Mouse (Mus musculus) lung, postnatal 0 days (tissue): ENCODE measurements around the gene Stam. TPM values are rescaled to one million over a fixed set of nuclear protein-coding genes. Genes with fewer than 3 reads are reported as not detected.
A peak's percentile ranks its signal among the peaks of the same experiment; 100 is the strongest.

Source experiments
- ATAC-seq: fragments of 200-750 bp; cut with Nextera tagmentation; 2 replicates; pipeline ENCODE4 v1.8.0; 2017; ENCODE audit warnings: moderate library complexity
- DNase-seq: peaks from one replicate; pipeline ENCODE4 v3.0.0-alpha.2; 2016; ENCODE audit warnings: low spot score
- H3K27ac ChIP-seq: fragments of 300-500 bp; sonication (generic); 2 replicates; pipeline ENCODE4 v1.5.1; 2014; ENCODE audit warnings: antibody characterized with exemption, mild to moderate bottlenecking, low read length, mixed read lengths
- H3K27me3 ChIP-seq: fragments of 300-500 bp; sonication (generic); replicated peaks from 2 replicates; pipeline ENCODE4 v1.6.1; 2014; ENCODE audit warnings: low read length, mixed read lengths; ENCODE audit not compliant: insufficient read depth
- H3K36me3 ChIP-seq: fragments of 300-500 bp; sonication (generic); 2 replicates; pipeline ENCODE4 v1.6.1; 2014; ENCODE audit warnings: low read length, mixed read lengths; ENCODE audit not compliant: insufficient read depth
- H3K4me1 ChIP-seq: fragments of 300-500 bp; sonication (generic); 2 replicates; pipeline ENCODE4 v1.6.1; 2014; ENCODE audit warnings: antibody characterized with exemption, low read depth, low read length, mixed read lengths; ENCODE audit not compliant: insufficient read depth
- H3K4me2 ChIP-seq: fragments of 300-500 bp; sonication (generic); replicated peaks from 2 replicates; pipeline ENCODE4 v1.6.1; 2014; ENCODE audit warnings: low read depth, mild to moderate bottlenecking, low read length, moderate library complexity, mixed read lengths
- H3K4me3 ChIP-seq: fragments of 300-500 bp; sonication (generic); 2 replicates; pipeline ENCODE4 v1.5.1; 2014; ENCODE audit warnings: low read depth, low read length
- H3K9ac ChIP-seq: fragments of 300-500 bp; sonication (generic); replicated peaks from 2 replicates; pipeline ENCODE4 v1.6.1; 2014; ENCODE audit warnings: low read depth, mild to moderate bottlenecking
- H3K9me3 ChIP-seq: fragments of 300-500 bp; sonication (generic); 2 replicates; pipeline ENCODE4 v1.6.1; 2016; ENCODE audit warnings: low read length, mixed read lengths
- CTCF ChIP-seq: IDR thresholded peaks from 2 replicates; pipeline ENCODE4 v1.5.1; 2016; ENCODE audit warnings: antibody characterized with exemption, mild to moderate bottlenecking
- EP300 ChIP-seq: IDR thresholded peaks from 2 replicates; pipeline ENCODE4 v1.6.1; 2016; ENCODE audit warnings: antibody characterized with exemption, mild to moderate bottlenecking, control low read depth
- WGBS: fragments of 180-500 bp; shearing (Covaris S2); extraction: QIAGEN DNeasy Blood & Tissue Kit; methylation state at CpG from one replicate; pipeline ENCODE4 v1.1.7; 2014; 5-methylcytosine and 5-hydroxymethylcytosine counted together
- polyA plus RNA-seq: library from polyadenylated mRNA; unstranded; fragments of >200 nt; fragmentation: Nextera tagmentation; extraction: Ambion mirVana; gene quantifications from 2 replicates; pipeline ENCODE4 v1.2.1, GENCODE M21; 2015

The Stam gene
- polyA plus RNA-seq, 1 experiment from 2014 or later = 46.7 TPM

GRCm38 (mm10) chr2:14159047-14159446 is 85.1 kb downstream of the Stam start:
- H3K4me3 ChIP-seq = no peak overlapping the region
- no peak for ATAC-seq
- 79% methylated on average over 3 of the region's 3 CpGs for WGBS
- no peak overlapping the region for H3K4me2 ChIP-seq
- H3K36me3 ChIP-seq = no peaks in the 10 kb centered on the region
- no peak overlapping the region for H3K9ac ChIP-seq
- H3K9me3 ChIP-seq = no peaks in the 10 kb centered on the region
- TF ChIP-seq CTCF = no peak
- no peak for TF ChIP-seq EP300
- no peak overlapping the region for H3K27ac ChIP-seq
- H3K4me1 ChIP-seq = no peaks in the 10 kb centered on the region
- no peaks in the 10 kb centered on the region for H3K27me3 ChIP-seq
- no peak for DNase-seq

- DNase-seq = peak; percentile 34
- Histone ChIP-seq H3K9me3 (no peaks in the 10 kb centered on the region), H3K27me3 (no peaks in the 10 kb centered on the region), H3K4me3 (no peak overlapping the region), H3K27ac (no peak overlapping the region), H3K4me2 (no peak overlapping the region), H3K4me1 (no peaks in the 10 kb centered on the region), H3K9ac (no peak overlapping the region), H3K36me3 (no peaks in the 10 kb centered on the region)
- TF ChIP-seq CTCF (peak; percentile 39), EP300 (no peak)
- ATAC-seq = no peak
- 73% methylated on average over 2 of the region's 2 CpGs for WGBS
Observed at GRCm38 (mm10) chr2:14159756-14160155, 85.9 kb downstream of the Stam start.

- no peaks in the 10 kb centered on the region for H3K9me3 ChIP-seq
- DNase-seq (peak; percentile 32), ATAC-seq (no peak)
- WGBS = 53% methylated on average over 5 of the region's 5 CpGs
- H3K27ac ChIP-seq = no peak overlapping the region
- no peak for TF ChIP-seq CTCF
- no peak for TF ChIP-seq EP300
- H3K36me3 ChIP-seq = no peaks in the 10 kb centered on the region
- no peak overlapping the region for H3K4me2 ChIP-seq
- H3K27me3 ChIP-seq = no peaks in the 10 kb centered on the region
- H3K4me3 ChIP-seq = no peak overlapping the region
- no peak overlapping the region for H3K9ac ChIP-seq
- H3K4me1 ChIP-seq = no peaks in the 10 kb centered on the region
Observed at GRCm38 (mm10) chr2:14164459-14165030, 90.6 kb downstream of the Stam start.

- H3K4me2 ChIP-seq = no peak overlapping the region
- no peak overlapping the region for H3K27ac ChIP-seq
Observed at GRCm38 (mm10) chr2:14165066-14165465, 91.2 kb downstream of the Stam start.

GRCm38 (mm10) chr2:14165618-14166344 is 91.9 kb downstream of the Stam start:
- no peak overlapping the region for H3K4me2 ChIP-seq
- 50% methylated on average over 3 of the region's 3 CpGs for WGBS
- no peaks in the 10 kb centered on the region for H3K36me3 ChIP-seq
- H3K4me3 ChIP-seq = no peak overlapping the region
- no peaks in the 10 kb centered on the region for H3K4me1 ChIP-seq
- H3K27me3 ChIP-seq = no peaks in the 10 kb centered on the region
- DNase-seq (peak; percentile 58), ATAC-seq (peak; percentile 87)
- no peak overlapping the region for H3K27ac ChIP-seq
- no peaks in the 10 kb centered on the region for H3K9me3 ChIP-seq
- no peak overlapping the region for H3K9ac ChIP-seq
- TF ChIP-seq EP300 (peak; percentile 51; the same call in 1 of the 2 replicates), CTCF (no peak)

More at GRCm38 (mm10) chr2:14165066-14165465, 91.2 kb downstream of the Stam start:
- no peak for TF ChIP-seq CTCF
- no peak for TF ChIP-seq EP300
- no peaks in the 10 kb centered on the region for H3K27me3 ChIP-seq
- H3K9me3 ChIP-seq = no peaks in the 10 kb centered on the region
- ATAC-seq (no peak), DNase-seq (no peak)
- H3K36me3 ChIP-seq = no peaks in the 10 kb centered on the region
- no peak overlapping the region for H3K9ac ChIP-seq
- 65% methylated on average over 2 of the region's 2 CpGs for WGBS
- no peak overlapping the region for H3K4me3 ChIP-seq
- no peaks in the 10 kb centered on the region for H3K4me1 ChIP-seq

GRCm38 (mm10) chr2:14167721-14168120 is 93.8 kb downstream of the Stam start:
- Histone ChIP-seq H3K4me3 (no peak overlapping the region), H3K36me3 (no peaks in the 10 kb centered on the region), H3K4me2 (no peak overlapping the region), H3K9me3 (no peaks in the 10 kb centered on the region), H3K9ac (no peak overlapping the region), H3K27me3 (no peaks in the 10 kb centered on the region), H3K4me1 (no peaks in the 10 kb centered on the region), H3K27ac (no peak overlapping the region)
- TF ChIP-seq CTCF (no peak), EP300 (no peak)
- ATAC-seq = no peak
- no peak for DNase-seq
